Mouse (Mus musculus): Measurements from ENCODE around the gene Stk38. TPM values are rescaled to one million over a fixed set of nuclear protein-coding genes. Genes with fewer than 3 reads are reported as not detected.
"Not testable (repeated sequence)": the region's sequence is repeated elsewhere in the genome, so short reads cannot be mapped to it uniquely, and the experiment has no call there.

Gene Stk38
- 10 to 100 TPM; 34.4 to 45.0 TPM for total RNA-seq (2021)
- long read RNA-seq, experiment 1, transcript Stk38-201 (14 exons, 3,351 nt), result major isoform, 42 of 61 reads
- long read RNA-seq, experiment 1, transcript Stk38-202 (14 exons, 3,354 nt), result minor isoform, 8 of 61 reads
- long read RNA-seq, experiment 1, partial matches to known transcripts, result 0 of 61 reads
- long read RNA-seq, experiment 1, other reads (novel, unspliced or antisense), result 11 of 61 reads
- long read RNA-seq, experiment 2, transcript Stk38-201 (14 exons, 3,351 nt), result major isoform, 19 of 32 reads
- long read RNA-seq, experiment 2, partial matches to known transcripts, result 5 of 32 reads
- long read RNA-seq, experiment 2, other reads (novel, unspliced or antisense), result 3 of 32 reads

DNA sequence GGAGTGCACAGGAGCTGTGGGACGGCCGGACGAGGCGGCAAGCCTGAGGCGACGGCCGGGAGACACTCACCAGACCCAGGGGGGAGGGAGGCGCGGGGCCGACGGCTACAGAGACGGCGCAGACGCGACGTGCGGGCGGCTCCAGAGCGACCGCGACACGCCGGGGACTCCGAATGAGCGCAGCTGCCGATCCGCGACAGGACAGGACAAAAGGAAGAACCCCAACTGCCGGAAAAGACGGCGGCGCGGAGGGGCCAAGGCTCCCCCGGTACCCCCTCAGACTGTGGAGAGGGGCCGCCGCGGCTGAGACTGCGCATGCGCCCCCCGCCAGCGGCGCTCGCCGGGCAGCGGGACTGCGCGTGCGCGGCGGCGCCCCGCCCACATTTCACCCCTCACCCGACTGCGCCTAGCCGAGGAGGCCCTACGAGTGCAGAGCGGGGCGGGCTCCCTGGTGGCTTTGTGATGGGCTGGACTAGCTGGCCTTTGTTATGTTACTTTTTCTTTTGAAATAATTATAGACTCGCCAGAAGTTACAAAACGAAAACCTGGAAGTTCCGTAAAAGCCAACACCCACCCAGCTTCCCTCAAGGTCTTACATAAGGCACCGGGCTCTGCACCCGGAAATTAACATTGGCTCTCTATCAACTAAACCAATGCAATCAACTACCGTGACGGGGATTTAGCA is at the start of gene Stk38:
Gene Stk38 (minus strand): TSS at position 355 of the 685 bp plus-strand sequence.
- peak; percentile 94 for DNase-seq

DNA sequence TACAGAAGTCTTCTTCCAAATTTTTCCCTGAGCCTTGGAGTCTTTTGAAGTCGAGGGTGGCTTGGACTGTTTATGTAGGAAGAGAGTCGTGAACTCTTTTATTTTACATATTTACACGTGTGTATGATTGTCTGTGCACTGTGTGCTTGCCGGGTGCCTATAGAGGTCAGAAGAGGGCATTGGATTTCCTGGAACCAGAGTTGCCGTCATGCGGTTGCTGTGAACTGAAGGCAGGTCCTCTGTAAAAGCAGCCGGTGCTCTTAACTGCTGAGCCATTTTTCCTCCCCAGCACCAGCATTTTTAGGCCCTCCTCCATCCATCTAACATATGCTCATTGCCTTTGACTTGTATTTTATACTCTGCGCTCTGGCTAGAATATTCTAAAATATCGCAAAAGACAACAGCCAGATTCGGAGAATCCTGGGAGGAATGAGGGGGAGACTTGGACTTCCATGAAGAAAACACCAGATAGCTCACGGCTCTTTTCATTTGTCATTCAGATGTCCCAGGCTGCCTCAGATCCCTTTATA is 49.6 kb upstream of the Stk38 start:
- no peak for DNase-seq

DNA sequence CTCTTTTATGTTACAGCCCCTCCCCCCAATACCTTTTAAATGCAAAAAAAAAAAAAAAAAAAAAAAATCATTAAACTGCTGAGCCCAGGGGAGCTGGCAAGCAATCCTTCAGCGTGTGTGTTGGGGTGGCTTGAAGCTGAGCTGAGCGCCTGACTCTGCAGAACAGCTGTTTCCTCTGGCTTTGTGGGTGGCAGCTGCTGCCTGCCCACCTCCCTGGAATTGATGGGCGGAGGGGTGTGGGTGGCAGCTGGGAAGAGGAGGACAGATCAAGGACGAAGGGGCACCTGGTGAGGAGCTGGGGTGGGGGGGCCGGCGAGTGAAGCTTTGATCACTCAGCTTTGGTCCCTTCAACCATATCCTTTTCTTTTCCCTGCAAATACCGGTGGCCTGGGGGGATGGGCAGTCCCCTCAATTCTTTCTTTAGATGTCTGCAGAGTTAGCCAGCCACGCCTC is 48.9 kb upstream of the Stk38 start:
- no peak for DNase-seq

DNA sequence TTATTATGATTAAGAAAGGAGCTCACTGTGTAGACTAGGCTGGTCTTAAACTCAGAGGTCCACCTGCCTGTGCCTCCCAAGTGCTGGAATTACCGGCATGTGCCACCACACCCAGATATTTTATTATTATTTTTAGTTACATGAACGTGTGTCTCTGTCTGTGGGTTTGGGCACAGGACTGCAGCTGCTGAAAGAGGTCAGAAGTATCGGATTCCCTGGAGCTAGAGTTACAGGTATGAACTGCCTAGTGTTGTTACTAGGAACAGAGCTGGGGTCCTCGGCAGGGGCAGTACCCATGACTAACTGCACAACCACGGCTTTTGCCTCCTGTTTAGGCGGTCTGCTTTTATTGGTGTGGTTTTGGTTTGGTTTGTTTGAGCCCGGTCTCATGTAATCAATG is 48.4 kb upstream of the Stk38 start:
- no peak for DNase-seq

DNA sequence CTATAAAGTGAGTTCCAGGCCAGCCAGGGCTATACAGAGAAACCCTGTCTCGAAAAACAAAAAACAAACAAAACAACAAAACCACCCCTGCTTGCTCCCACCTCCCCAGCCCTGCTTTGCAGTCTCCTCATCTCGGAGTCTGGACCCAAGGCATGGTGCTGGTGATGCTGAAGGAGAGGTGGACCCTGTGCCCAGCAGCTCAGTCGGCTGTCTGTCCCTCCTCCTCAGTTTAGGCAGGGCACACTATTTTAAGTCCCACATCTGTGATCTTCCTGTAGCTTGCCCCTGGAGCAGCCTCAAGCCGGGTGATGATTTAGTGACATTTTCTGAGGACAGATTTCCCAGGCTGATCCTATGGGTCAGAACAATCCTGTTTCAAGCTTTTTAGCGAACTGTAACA is 47.8 kb upstream of the Stk38 start:
- DNase-seq, result no peak

DNA sequence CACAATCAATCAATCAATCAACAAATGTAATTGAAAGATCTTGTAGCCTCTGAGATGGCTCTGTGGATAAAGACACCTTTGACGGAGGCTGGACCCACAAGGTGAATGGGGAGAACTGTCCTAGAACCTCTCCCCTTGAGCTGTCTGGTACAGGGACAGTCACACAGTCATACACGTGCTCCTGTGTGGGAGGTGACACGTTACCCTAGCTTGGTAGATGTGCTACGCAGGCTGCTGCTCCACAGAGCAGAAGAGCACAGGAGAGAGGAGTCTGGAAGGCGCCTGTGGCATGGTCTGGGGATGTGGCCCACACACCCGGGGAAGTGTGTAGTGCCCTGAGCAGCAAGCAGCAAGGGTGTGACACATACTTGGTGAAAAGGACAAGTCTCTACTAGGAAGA is 46.6 kb upstream of the Stk38 start:
- no peak for DNase-seq

DNA sequence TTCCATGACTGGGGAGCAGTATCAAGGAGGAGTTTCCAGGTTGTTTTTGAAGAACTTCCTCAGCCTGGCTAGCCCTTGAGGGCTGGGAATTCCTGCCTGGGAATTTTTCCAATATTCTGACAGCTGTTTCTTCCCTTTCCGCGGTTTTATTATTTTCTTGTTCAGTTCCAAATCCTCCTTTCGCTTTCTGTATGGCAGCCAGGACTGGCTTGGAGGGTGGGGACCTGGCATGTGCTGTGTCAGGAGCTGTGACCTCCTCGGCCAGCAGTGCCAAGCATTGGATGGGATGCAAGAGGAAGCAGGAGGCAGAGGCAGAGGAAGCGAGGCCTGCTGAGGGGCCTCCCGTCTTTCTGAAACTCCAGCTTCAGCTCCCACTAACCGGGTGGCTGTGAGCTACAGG is 46.0 kb upstream of the Stk38 start:
- peak; percentile 69 for DNase-seq

DNA sequence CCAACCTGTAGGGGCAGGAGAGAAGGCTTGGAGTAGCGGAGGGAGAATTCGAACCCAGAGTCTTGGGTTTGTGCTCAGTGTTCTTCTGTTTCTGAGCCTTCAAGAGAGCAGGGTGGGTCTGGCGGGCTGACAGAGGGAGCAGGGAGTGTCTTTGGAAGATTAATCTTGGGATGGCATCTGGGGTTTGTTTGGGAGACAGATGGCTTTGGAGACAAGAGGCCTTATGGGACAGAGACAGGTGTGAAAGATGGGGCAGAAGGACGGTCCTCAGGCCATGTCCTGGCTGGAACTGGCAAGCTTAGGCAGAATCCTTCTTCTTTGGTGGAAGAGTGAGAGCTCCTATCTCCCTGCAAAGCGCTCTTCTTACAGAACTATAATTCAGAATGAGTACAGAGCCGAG is 45.3 kb upstream of the Stk38 start:
- DNase-seq, result no peak

DNA sequence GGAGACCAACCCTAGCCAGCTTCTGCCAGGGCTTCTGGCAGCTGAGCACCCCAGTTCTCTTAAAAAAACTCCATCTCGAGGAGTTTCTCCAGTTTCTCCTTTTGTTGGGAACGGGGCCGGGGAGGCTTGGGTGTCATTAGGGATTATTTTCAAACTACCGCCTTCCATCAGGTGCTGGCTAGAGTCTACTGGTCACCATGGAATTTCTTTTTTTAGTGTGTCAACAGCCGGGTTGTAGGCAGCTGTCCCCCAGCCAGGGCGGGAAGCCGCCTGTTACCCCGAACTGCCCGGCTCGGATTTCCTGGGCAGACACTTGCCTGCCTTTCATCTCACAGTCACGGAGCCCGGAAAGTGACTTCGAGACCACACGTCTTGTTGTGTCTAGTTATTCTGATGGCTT is 43.0 kb upstream of the Stk38 start:
- DNase-seq, result peak; percentile 68

DNA sequence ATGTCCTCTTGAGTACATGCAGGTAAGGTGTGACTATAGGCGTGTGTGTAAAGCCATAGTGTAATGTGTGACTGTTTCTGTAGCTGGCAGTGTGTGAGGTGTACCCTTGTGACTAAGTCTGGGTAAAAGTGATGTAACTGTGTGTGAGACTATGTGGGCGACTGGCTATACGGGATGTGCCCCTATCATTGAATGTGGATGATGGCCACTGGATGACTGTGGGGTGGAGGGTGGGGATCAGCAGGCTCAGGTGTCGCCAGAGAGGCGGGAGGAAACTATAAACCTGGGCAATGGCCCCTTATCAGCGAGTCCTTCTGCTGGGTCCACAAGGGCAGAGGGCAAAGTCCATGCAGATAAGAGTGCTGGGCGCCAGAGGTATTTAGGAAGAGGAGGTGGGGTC is 42.1 kb upstream of the Stk38 start:
- DNase-seq, result no peak

DNA sequence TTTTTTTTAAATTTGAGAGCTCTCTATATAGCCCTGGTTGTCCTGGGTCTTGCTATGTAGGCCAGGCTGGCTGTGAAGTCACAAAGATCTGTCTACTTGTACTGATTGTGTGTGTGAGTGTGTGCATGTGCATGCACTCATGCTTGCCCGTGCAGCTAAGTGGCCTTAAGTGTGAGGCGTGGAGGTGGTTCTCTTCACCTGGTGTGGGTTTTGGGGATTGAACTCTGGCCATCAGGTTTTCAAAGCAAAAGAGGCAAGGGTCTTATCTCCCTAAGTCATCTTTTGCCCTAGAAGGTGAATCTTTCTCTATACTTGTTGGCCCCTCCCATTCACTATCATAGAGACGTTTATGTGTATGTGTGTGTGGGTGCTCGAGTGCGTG is 41.7 kb upstream of the Stk38 start:
- DNase-seq, result no peak

DNA sequence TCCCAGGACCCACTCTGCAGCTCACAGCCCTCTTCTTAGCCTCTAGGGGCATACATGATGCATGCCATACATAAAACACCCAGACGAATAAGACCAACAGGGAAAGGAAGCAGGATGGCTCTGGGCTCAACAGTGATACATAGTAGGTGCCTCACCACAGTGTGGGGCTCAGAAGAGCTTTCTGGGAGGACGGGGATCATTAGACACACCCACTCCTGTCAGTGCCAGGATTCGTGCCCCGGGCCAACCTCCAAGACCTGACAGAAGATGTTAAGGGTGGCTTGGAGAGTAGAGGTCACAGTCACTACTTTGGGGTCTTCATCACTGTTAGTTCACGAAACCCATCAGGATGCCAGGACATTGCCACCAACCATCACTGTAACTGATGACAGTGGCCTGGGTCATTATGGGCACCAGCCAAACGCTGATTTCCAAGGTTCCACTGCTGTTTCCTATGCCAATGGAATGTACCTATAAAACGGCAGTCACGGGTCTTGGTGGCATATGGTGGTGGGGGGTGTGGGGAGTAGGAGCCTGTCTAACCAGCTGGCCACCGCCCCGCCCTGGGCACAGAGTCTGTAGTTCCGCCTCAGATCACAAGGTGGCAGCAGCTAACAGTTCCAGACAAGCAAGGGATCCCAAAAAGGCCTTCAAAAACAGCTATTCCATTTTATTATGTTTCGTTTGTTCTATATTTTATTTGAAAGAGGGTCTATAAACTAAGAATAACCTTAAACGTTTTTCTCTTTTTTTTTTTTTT is 41.1 kb upstream of the Stk38 start:
- peak; percentile 87 for DNase-seq

DNA sequence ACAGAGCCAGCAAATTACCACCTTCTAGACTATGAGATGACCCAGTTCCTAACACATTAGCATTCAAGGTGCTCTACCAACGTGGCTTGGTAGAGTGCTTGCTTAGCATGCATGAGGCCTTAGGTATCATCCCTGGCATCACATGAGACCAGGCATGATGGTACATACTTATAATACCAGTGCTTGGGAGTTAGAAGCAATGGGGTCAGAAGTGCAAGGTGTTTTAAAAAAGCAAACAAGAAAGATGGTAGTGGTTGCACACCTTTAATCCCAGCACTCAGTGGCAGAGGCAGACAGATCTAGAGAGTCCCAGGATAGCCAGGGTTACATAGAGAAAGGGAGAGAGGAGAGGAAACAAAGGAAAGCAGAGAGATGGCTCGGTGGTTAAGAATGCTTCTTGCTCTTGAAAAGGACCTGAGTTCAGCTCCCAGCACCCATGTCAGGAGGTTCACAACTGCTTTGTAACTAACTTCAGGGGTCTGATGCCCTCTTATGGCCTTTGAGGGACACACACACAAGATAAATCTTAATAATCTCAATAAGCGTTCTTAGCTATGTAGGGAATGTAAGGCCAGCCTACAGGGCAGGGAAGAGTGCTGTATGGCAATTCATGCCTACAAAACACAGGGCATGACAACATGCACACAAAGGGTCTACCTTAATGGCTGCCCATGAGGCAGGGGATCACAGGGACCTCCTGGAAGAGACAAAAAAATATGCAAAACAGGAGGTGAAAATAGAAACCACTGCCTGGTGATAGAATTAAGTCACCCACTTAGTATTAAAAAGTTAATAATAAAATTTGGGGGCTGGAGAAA is 40.1 kb upstream of the Stk38 start:
- DNase-seq, result no peak

DNA sequence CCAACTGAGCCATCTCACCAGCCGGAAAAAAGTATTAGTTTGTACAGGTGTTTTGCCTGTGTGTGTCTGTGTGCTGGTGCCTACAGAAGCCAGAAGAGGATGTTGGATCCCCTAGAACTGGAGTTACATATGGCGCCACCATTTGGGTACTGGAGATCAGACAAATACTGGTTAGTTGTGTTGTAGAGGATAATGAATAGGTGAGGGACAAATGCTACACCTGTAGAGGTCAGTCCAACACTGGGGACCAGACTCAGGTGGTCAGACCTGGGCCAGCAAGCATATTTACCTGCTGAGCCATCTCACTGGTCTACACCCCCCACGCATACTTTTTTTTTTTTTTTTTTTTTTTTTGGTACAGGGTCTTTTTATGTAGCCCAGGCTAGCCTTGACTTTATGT is 39.1 kb upstream of the Stk38 start:
- no peak for DNase-seq

DNA sequence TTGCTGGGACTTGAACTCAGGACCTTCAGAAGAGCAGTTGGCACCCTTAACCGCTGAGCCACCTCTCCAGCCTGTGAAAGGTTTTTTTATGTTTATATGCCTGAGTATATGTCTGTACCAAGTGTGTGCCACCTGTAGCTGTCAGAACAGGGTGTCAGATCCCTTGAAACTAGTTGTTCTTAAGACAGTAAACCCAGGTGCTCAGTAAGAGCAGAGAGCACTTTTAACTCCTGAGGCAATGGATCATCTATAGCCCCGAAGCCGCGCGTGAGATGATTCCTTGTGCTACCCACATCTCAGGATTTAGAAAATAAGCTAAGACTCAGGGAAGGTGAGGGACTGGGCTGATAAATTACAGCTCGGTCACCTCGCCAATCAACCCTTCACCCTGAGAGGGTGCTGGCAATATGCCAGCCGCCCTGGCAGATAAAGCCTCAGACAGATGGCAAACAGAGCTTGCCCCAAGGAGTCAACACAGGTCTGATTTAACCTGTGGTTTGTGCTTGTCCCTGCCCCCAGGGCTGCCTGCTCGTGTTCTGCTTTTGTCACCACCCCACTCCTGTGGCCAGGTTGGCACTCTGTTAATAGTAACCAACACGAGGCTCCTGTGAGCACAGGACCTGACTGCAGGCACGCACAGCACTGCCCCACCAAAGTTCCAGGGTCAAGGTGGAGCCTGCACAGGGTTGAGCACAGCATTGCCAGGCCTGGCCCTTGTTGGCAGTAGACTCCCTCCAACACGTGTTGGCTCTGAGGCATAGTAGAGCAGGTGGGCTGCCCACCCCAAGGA is 38.1 kb upstream of the Stk38 start:
- DNase-seq, result peak; percentile 45

DNA sequence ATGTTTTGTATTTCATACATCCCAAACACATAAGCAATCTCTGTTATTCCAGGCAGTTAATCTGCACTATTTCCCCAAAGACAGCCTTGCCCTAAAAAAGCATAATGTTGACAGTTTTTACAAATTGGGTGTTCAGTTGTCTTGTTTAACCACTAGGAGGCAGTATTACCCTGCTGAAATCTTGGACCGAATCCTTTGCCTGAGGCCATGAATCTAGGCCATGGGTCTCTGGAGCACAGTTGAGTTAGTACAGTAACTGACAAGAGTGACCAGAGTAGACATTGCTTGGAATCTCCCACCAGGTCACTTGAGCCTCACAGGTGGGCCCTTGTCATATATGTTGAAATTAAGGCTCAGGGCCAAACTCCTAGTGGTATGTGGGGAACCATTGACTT is 37.1 kb upstream of the Stk38 start:
- DNase-seq, result no peak

DNA sequence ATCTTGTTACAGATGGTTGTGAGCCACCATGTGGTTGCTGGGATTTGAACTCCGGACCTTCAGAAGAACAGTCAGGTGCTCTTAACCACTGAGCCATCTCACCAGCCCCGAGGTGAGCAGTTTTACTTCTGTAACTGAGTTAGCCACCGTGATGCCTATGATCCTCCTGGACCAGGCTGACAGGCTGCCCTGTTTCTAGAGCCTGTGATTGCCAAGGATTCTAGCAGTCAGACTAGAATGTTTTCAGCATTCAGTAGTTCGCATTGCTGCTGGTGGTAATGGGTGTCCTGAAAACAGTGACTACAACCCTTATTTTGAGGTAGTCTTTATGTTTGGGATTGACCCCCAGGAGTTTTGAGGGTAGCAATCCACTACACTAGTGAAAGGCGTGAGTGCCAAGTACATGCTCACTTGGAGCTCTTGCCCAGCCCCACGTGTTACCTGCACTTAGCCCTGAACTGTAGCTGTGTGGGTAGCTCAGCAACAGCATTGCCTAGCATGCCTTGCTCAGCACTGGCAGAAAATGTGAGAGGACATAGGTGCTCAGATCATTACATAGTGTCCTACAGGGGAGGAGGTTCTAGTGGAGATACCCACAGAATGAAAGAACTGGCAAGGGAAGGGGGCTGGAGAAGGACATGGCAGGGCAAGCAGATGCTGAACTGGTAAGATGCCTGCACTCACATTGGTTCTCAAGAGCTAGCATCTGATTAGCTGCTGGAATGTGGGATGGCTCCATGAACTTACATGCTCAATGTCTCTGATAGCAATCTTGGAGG is 36.5 kb upstream of the Stk38 start:
- no peak for DNase-seq

DNA sequence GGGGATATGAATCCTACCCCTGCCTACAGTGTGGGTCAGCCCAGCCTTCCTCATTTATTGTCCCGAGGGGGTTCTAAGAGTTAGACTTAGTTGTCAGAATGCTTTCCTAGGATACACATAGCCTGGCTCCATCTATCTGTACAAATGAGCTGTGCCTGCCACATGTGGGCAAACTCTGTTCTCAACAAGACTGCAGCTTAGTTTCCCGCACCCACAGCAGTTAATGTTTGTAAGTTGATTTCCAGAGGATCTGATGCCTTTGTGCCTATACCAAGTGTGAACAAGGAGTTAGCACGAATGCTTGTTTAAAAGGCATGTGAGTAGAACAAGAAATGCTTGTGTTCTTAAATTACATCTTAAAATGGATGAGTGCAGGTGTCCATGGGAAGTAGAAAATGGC is 35.8 kb upstream of the Stk38 start:
- no peak for DNase-seq

DNA sequence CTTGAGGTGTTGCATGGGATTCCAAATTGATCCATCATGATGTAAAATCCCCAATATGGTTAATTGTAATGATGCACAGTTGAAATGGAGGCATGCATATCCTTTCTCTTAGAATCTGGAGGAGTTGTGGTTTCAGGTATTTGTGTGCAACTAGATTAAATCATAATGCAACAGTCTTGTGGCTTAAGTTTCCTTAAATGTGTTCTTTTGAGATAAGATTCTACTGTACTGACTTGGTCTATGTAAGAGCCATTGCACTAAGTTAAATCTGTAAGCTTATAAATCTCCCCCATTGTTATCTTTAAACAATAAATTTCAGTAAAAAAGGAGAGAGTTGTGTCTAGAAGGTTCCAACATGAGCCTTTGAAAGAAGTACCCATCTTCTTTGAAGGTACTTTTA is 34.8 kb upstream of the Stk38 start:
- DNase-seq, result no peak

DNA sequence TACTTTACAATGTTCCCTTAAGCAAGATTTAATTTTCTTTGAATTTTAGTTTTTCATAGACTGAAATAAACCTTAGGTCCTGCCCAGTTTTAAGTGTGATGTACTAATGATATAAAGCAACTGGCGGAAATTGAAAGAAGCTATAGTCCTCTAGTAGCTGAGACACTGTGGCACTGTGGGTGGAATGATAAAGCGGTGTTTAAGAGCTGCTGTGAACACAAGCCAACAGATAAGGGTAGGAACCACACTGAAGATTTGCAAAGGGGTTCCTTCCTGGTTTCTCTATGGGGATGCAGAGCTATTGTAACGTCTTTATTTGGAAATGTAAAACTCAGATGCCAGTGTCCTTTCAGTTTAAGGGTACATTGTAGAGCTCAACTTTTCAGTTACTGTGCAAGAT is 33.8 kb upstream of the Stk38 start:
- DNase-seq, result not testable (repeated sequence)
